Mouse (Mus musculus) lung, adult 2 months (tissue): ENCODE data around the gene Slc41a2.

Source experiments
- CTCF ChIP-seq: fragments of 200-500 bp; IDR thresholded peaks from 2 replicates; pipeline ENCODE4 v1.5.1; 2011; ENCODE audit warnings: mild to moderate bottlenecking, low read length, control low read depth; ENCODE audit not compliant: insufficient read depth
- POLR2A ChIP-seq: fragments of 200-500 bp; IDR thresholded peaks from 2 replicates; pipeline ENCODE4 v1.6.1; 2011; ENCODE audit warnings: low read depth, mild to moderate bottlenecking, control low read depth, low read length, borderline replicate concordance; ENCODE audit errors: extremely low read depth

DNA sequence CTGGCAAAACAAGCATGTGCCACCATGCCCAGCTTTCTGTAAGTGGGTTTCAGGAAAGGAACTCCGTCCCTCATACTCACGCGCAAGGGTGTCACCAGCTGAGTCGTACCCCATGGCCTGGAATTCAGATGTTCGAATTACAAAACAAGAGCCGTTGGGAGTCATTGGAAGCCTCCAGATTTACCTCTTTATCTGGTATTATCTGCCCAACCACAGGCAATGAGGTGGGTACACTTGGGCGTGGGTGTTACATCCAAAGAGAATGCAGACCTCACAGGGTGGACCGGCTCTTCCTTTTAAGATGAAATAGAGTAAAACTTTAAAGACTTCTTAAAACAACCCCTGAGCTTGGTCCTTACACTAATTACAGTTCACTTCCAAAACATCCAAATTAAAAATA is 151.5 kb downstream of the Slc41a2 start:
- TF ChIP-seq POLR2A = no peak
- TF ChIP-seq CTCF = no peak
